Mouse (Mus musculus) T-helper 1 cell (primary cell): ENCODE measurements around the gene Gm3488.
"Not testable (repeated sequence)": the region's sequence is repeated elsewhere in the genome, so short reads cannot be mapped to it uniquely, and the experiment has no call there.

Source experiments
- in situ Hi-C: fragments of 300-600 bp; cut with MboI, MseI; formaldehyde crosslinking; loops from one replicate; pipeline ENCODE4 v1.15.1; 2025; ENCODE audit warnings: high pct_unique_total_duplicates

Gene Gm3488

GRCm38 (mm10) chr14:5501374-5501773 is at the start of gene Gm3488:
TSS of gene Gm3488 (plus strand) at chr14:5501674.
- in situ Hi-C loops = not testable (repeated sequence)

GRCm38 (mm10) chr14:5455367-5455766 is 46.1 kb upstream of the Gm3488 start, which contains the start of gene Gm3194:
TSS of gene Gm3194 (minus strand) at chr14:5455467.
- in situ Hi-C loops = not testable (repeated sequence)

GRCm38 (mm10) chr14:5460469-5460868 is 41.0 kb upstream of the Gm3488 start:
- in situ Hi-C loops = not testable (repeated sequence)

- in situ Hi-C loops = not testable (repeated sequence)
Observed at GRCm38 (mm10) chr14:5477730-5478129, 23.7 kb upstream of the Gm3488 start, which contains the start of gene Gm8246. TSS of gene Gm8246 (minus strand) at chr14:5477830.

GRCm38 (mm10) chr14:5483907-5484306 is 17.6 kb upstream of the Gm3488 start, which contains the start of gene Gm3187:
TSS of gene Gm3187 (plus strand) at chr14:5484207.
- in situ Hi-C loops = not testable (repeated sequence)

GRCm38 (mm10) chr14:5538196-5538595 is 36.7 kb downstream of the Gm3488 start, which contains the start of gene Gm3532:
TSS of gene Gm3532 (plus strand) at chr14:5538496.
- in situ Hi-C loops = loop anchor here (25.0 kb wide), 2 partner anchors 351 to 1701 kb away; partner anchors contain the start of genes Gm3033 and Gm8271
